Mouse (Mus musculus): ENCODE results near the gene Fam117b.

DNA sequence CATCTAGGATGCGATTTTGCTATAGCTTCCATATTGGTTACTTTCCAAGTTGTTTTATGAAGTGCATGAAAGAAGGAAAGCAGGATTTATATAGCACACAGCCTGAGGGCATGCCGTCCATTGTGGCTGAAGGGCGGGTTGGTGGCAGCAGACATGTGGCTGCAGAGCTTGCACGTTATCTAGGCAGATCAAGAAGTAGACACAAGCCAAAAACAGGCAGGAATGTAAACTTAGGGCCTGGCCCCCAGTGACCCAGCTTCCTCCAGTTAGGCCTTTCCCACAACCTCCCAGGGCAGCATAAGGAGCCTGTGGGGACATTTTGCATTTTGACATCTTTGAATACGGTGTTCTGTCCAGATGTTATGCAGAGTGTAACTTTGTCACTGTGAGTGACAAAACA is 31.0 kb downstream of the Fam117b start:
- no peak for TF ChIP-seq CTCF (conservative IDR thresholded peaks at IDR 0.05; ENCODE audit: insufficient read depth, insufficient read length, low read depth, low read length)
- TF ChIP-seq POLR2A (IDR thresholded peaks at IDR 0.05; ENCODE audit: low read depth, low read length): no peak
